Mouse (Mus musculus): ENCODE results near the gene Omd. TPM values are rescaled to one million over a fixed set of nuclear protein-coding genes. Genes with fewer than 3 reads are reported as not detected.
"Not testable (repeated sequence)": the region's sequence is repeated elsewhere in the genome, so short reads cannot be mapped to it uniquely, and the experiment has no call there.

Gene Omd
- polyA plus RNA-seq, 1 experiment from 2014 or later: 0.30 TPM

- no peaks in the 10 kb centered on the region for H3K4me1 ChIP-seq (ENCODE audit: control insufficient read depth, insufficient read depth, low read length)
- no peak overlapping the region for H3K9ac ChIP-seq (replicated peaks; ENCODE audit: low read length)
- WGBS: 79% methylated on average over 8 of the region's 8 CpGs
- no peak overlapping the region for H3K27ac ChIP-seq (replicated peaks; ENCODE audit: low read depth, low read length)
- no peak for ATAC-seq (ENCODE audit: low FRiP score, low TSS enrichment)
- no peak overlapping the region for H3K4me2 ChIP-seq (ENCODE audit: low read length)
- H3K9me3 ChIP-seq (ENCODE audit: control insufficient read depth, low read length): no peaks in the 10 kb centered on the region
- no peaks in the 10 kb centered on the region for H3K27me3 ChIP-seq (ENCODE audit: control insufficient read depth, insufficient read depth, low read length)
- DNase-seq: peak; percentile 6
- no peak overlapping the region for H3K4me3 ChIP-seq (replicated peaks; ENCODE audit: low read depth, low read length)
- no peaks in the 10 kb centered on the region for H3K36me3 ChIP-seq (ENCODE audit: control insufficient read depth, insufficient read depth, low read length)
Measured at GRCm38 (mm10) chr13:49584307-49585005, 2.2 kb downstream of the Omd start.

- DNase-seq: no peak
- Histone ChIP-seq H3K9ac (replicated peaks; ENCODE audit: low read length) (no peak overlapping the region), H3K36me3 (ENCODE audit: control insufficient read depth, insufficient read depth, low read length) (no peaks in the 10 kb centered on the region), H3K9me3 (ENCODE audit: control insufficient read depth, low read length) (no peaks in the 10 kb centered on the region), H3K4me1 (ENCODE audit: control insufficient read depth, insufficient read depth, low read length) (no peaks in the 10 kb centered on the region), H3K27ac (replicated peaks; ENCODE audit: low read depth, low read length) (no peak overlapping the region), H3K27me3 (ENCODE audit: control insufficient read depth, insufficient read depth, low read length) (no peaks in the 10 kb centered on the region), H3K4me2 (ENCODE audit: low read length) (no peak overlapping the region), H3K4me3 (replicated peaks; ENCODE audit: low read depth, low read length) (no peak overlapping the region)
- ATAC-seq (ENCODE audit: low FRiP score, low TSS enrichment): no peak
- WGBS: 95% methylated on average over 6 of the region's 6 CpGs
Measured at GRCm38 (mm10) chr13:49586062-49586461, 3.8 kb downstream of the Omd start.

DNA sequence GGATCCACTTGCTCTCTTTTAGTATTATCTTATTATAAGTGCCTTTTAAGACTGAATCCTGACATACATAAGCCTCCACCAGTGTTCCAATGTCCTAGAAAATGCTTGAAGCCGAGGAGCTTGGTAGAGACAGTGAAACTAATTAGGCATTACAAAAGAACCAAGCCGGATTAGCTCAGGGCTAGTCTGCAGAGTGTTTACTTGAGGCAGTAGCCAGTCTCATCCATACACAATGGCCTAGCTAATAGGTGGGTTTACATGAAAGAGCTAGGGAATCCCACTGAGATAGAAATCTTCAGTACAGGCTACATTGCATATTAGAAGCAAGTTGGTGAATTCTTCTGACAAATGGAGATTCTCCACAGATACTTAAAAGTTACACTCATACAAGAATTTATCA lies 20.3 kb downstream of the Omd start:
- WGBS: 20% methylated on average over 2 of the region's 2 CpGs
- DNase-seq: peak; percentile 9
- not testable (repeated sequence) for H3K27me3 ChIP-seq (ENCODE audit: control insufficient read depth, insufficient read depth, low read length); H3K4me3 ChIP-seq (replicated peaks; ENCODE audit: low read depth, low read length); H3K27ac ChIP-seq (replicated peaks; ENCODE audit: low read depth, low read length); H3K36me3 ChIP-seq (ENCODE audit: control insufficient read depth, insufficient read depth, low read length); H3K4me1 ChIP-seq (ENCODE audit: control insufficient read depth, insufficient read depth, low read length); H3K9me3 ChIP-seq (ENCODE audit: control insufficient read depth, low read length); H3K4me2 ChIP-seq (ENCODE audit: low read length); H3K9ac ChIP-seq (replicated peaks; ENCODE audit: low read length); ATAC-seq (ENCODE audit: low FRiP score, low TSS enrichment)

- no peak overlapping the region for H3K9ac ChIP-seq (replicated peaks; ENCODE audit: low read length)
- no peak for DNase-seq
- H3K4me2 ChIP-seq (ENCODE audit: low read length): no peak overlapping the region
- no peaks in the 10 kb centered on the region for H3K9me3 ChIP-seq (ENCODE audit: control insufficient read depth, low read length)
- H3K4me3 ChIP-seq (replicated peaks; ENCODE audit: low read depth, low read length): no peak overlapping the region
- H3K4me1 ChIP-seq (ENCODE audit: control insufficient read depth, insufficient read depth, low read length): no peaks in the 10 kb centered on the region
- no peaks in the 10 kb centered on the region for H3K36me3 ChIP-seq (ENCODE audit: control insufficient read depth, insufficient read depth, low read length)
- H3K27me3 ChIP-seq (ENCODE audit: control insufficient read depth, insufficient read depth, low read length): no peaks in the 10 kb centered on the region
- no peak overlapping the region for H3K27ac ChIP-seq (replicated peaks; ENCODE audit: low read depth, low read length)
- no peak for ATAC-seq (ENCODE audit: low FRiP score, low TSS enrichment)
Measured at GRCm38 (mm10) chr13:49603603-49604002, 21.3 kb downstream of the Omd start.

- Histone ChIP-seq H3K9me3 (ENCODE audit: control insufficient read depth, low read length) (no peaks in the 10 kb centered on the region), H3K4me3 (replicated peaks; ENCODE audit: low read depth, low read length) (no peak within 1 kb of the TSS), H3K4me2 (ENCODE audit: low read length) (no peak within 1 kb of the TSS), H3K36me3 (ENCODE audit: control insufficient read depth, insufficient read depth, low read length) (no peaks in the 10 kb centered on the region), H3K27me3 (ENCODE audit: control insufficient read depth, insufficient read depth, low read length) (no peaks in the 10 kb centered on the region), H3K9ac (replicated peaks; ENCODE audit: low read length) (no peak within 1 kb of the TSS), H3K27ac (replicated peaks; ENCODE audit: low read depth, low read length) (no peak within 1 kb of the TSS), H3K4me1 (ENCODE audit: control insufficient read depth, insufficient read depth, low read length) (no peaks in the 10 kb centered on the region)
- ATAC-seq (ENCODE audit: low FRiP score, low TSS enrichment) (no peak), DNase-seq (peak; percentile 24)
- WGBS: 78% methylated on average over 4 of the region's 4 CpGs
Measured at GRCm38 (mm10) chr13:49607714-49608113, 25.5 kb downstream of the Omd start, which contains the start of gene Ogn. Gene Ogn, plus strand, starts transcription at chr13:49608046.

GRCm38 (mm10) chr13:49608589-49609322 lies 26.5 kb downstream of the Omd start:
- no peaks in the 10 kb centered on the region for H3K4me1 ChIP-seq (ENCODE audit: control insufficient read depth, insufficient read depth, low read length)
- no peaks in the 10 kb centered on the region for H3K36me3 ChIP-seq (ENCODE audit: control insufficient read depth, insufficient read depth, low read length)
- no peak overlapping the region for H3K4me3 ChIP-seq (replicated peaks; ENCODE audit: low read depth, low read length)
- 86% methylated on average over 4 of the region's 4 CpGs for WGBS
- H3K9ac ChIP-seq (replicated peaks; ENCODE audit: low read length): no peak overlapping the region
- H3K9me3 ChIP-seq (ENCODE audit: control insufficient read depth, low read length): no peaks in the 10 kb centered on the region
- no peaks in the 10 kb centered on the region for H3K27me3 ChIP-seq (ENCODE audit: control insufficient read depth, insufficient read depth, low read length)
- H3K27ac ChIP-seq (replicated peaks; ENCODE audit: low read depth, low read length): no peak overlapping the region
- DNase-seq: no peak
- no peak overlapping the region for H3K4me2 ChIP-seq (ENCODE audit: low read length)
- ATAC-seq (ENCODE audit: low FRiP score, low TSS enrichment): no peak

- Histone ChIP-seq H3K4me3 (replicated peaks; ENCODE audit: low read depth, low read length) (no peak overlapping the region), H3K36me3 (ENCODE audit: control insufficient read depth, insufficient read depth, low read length) (no peaks in the 10 kb centered on the region), H3K9ac (replicated peaks; ENCODE audit: low read length) (no peak overlapping the region), H3K27me3 (ENCODE audit: control insufficient read depth, insufficient read depth, low read length) (no peaks in the 10 kb centered on the region), H3K27ac (replicated peaks; ENCODE audit: low read depth, low read length) (no peak overlapping the region), H3K4me2 (ENCODE audit: low read length) (no peak overlapping the region), H3K9me3 (ENCODE audit: control insufficient read depth, low read length) (no peaks in the 10 kb centered on the region), H3K4me1 (ENCODE audit: control insufficient read depth, insufficient read depth, low read length) (no peaks in the 10 kb centered on the region)
- ATAC-seq (ENCODE audit: low FRiP score, low TSS enrichment) (no peak), DNase-seq (no peak)
- 97% methylated on average over 3 of the region's 3 CpGs for WGBS
Measured at GRCm38 (mm10) chr13:49617021-49617420, 34.8 kb downstream of the Omd start.

DNA sequence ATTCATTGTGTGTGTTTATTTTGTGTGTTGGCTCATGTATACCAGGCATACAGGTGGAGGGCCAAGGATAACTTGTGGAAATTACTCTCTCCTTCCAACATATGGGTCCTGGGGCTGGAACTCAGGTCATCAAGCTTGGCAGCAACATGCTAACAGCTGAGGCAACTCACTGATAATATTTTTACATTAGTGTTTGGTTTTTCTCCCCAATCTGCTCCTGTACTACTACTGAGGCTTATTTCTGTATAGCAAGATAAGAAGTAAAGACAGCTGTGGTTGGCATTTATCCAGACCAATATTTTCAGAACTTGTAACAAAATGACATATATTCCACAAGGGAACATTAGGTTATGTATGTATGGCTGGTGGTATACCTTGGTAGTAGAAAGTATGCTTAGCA lies 36.1 kb downstream of the Omd start:
- Histone ChIP-seq H3K36me3 (ENCODE audit: control insufficient read depth, insufficient read depth, low read length) (no peaks in the 10 kb centered on the region), H3K27ac (replicated peaks; ENCODE audit: low read depth, low read length) (no peak overlapping the region), H3K27me3 (ENCODE audit: control insufficient read depth, insufficient read depth, low read length) (no peaks in the 10 kb centered on the region), H3K4me1 (ENCODE audit: control insufficient read depth, insufficient read depth, low read length) (no peaks in the 10 kb centered on the region), H3K4me3 (replicated peaks; ENCODE audit: low read depth, low read length) (no peak overlapping the region), H3K9me3 (ENCODE audit: control insufficient read depth, low read length) (no peaks in the 10 kb centered on the region), H3K4me2 (ENCODE audit: low read length) (no peak overlapping the region), H3K9ac (replicated peaks; ENCODE audit: low read length) (no peak overlapping the region)
- no peak for DNase-seq
- no peak for ATAC-seq (ENCODE audit: low FRiP score, low TSS enrichment)

DNA sequence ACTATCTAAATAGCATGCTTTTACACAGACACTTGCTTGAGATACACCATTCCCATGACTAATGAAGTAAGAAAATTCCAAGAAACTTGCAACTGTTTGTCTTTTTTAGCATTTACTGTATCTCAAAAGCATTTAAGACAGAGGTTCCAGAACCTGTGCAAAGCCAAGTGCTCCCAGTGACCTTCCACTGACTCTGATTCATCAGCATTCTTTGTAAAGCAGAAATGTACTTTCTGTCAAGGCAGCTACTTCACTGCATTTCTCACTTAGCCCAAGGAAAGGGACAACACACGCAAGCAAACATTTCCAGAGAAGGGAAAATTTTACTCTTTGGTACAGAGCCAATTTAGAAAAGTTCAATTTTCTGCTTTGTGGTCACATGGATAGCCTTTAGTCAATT lies 41.0 kb downstream of the Omd start:
- no peaks in the 10 kb centered on the region for H3K27me3 ChIP-seq (ENCODE audit: control insufficient read depth, insufficient read depth, low read length)
- H3K4me1 ChIP-seq (ENCODE audit: control insufficient read depth, insufficient read depth, low read length): no peaks in the 10 kb centered on the region
- H3K4me3 ChIP-seq (replicated peaks; ENCODE audit: low read depth, low read length): no peak overlapping the region
- H3K27ac ChIP-seq (replicated peaks; ENCODE audit: low read depth, low read length): no peak overlapping the region
- no peak overlapping the region for H3K9ac ChIP-seq (replicated peaks; ENCODE audit: low read length)
- WGBS: 91% methylated on average over 1 of the region's 1 CpGs
- no peaks in the 10 kb centered on the region for H3K9me3 ChIP-seq (ENCODE audit: control insufficient read depth, low read length)
- ATAC-seq (ENCODE audit: low FRiP score, low TSS enrichment): no peak
- H3K36me3 ChIP-seq (ENCODE audit: control insufficient read depth, insufficient read depth, low read length): no peaks in the 10 kb centered on the region
- DNase-seq: no peak
- no peak overlapping the region for H3K4me2 ChIP-seq (ENCODE audit: low read length)
